Mouse (Mus musculus): ENCODE measurements around the gene Fanca.
A peak's percentile ranks its signal among the peaks of the same experiment; 100 is the strongest.
"Not testable (repeated sequence)": the region's sequence is repeated elsewhere in the genome, so short reads cannot be mapped to it uniquely, and the experiment has no call there.

Gene Fanca

DNA sequence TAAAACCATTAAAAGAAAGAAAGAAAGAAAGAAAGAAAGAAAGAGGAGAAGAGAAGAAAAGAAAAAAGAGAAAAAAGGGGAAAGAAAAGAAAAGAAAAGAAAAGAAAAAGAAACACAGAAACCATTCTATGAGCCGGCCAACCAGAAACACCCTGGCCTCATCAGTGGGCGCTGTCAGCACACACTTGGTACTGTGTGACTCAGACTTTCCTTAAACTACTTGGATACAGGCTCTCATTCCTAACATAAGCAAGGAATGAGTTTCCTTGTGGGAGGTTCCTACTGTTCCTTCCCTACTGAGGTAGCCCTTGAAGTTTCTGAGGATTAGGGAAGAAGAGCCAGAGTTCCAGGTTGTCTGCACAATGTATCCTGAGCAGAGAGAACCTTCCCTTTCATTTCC is 12.9 kb upstream of the Fanca start:
- DNase-seq (ENCODE audit: low read depth): no peak

DNA sequence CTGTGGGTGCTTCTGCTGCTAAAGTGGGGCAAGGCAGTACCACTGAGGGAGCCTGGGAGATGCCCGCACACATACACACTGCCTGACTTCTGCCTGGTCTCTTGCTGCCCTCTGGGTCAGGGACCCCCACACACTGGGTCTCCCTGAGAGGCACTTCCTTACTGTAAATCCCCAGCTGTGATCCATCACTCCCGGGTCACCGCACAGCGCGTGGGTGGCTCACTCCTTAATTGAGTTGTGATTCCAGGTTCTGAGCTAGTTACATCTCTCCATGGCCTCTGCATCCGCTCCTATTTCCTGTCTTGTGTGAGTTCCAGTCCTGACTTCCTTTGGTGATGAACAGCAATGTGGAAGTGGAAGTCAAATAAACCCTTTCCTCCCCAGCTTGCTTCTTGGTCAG is 12.3 kb upstream of the Fanca start:
- DNase-seq (ENCODE audit: low read depth): no peak

DNA sequence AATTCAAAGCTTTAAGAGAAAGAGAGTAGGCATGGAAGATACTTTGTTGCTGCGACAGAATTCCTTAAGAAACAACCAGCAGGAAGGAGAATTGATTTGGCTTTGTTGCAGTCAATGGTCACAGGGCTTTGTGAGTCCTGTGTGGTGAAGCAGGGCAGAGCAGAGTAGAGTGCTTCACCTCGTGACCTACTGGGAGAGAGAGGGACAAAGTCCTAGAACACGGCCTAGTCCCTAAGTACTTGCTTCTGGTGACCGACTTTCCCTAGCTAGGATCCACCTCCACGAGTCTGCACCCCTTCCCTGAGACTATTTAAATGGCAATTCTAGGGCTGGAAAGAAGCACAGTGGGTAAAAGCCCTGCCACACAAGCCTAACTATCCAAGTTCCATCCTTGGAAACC is 11.6 kb upstream of the Fanca start:
- DNase-seq (ENCODE audit: low read depth): no peak

DNA sequence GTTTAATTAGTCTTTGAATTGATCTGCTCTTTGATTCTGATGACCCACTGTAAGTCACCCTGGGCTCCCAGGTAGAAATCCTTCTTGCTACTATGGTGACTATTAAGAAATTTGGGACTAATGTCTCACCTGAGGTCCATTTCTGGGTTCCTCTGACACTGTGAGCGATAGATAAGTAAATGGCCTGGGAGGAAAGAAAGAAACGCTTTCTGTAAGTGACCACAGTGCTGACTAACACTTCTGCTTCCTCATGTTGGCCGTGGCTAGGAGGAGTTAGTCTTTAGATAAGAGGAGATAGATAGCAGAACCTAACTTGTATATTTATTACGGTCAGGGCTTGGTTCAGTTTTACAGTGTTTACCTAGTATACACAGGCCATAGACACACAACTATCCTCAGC is 11.0 kb upstream of the Fanca start:
- DNase-seq (ENCODE audit: low read depth): no peak

DNA sequence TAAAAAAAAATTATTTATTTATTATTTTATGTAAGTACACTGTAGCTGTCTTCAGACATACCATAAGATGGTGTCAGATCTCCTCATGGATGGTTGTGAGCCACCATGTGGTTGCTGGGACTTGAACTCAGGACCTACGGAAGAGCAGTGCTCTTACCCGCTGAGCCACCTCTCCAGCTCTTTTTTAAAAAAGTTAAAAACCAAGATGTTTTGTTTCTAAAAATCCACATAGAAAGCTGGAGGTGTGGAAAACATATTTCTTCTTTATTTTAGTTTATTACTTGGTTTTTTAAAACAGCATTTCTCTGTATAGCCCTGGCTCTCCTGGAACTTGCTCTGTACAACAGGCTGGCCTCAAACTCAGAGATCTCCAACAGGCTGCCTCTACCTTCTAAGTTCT is 10.2 kb upstream of the Fanca start:
- DNase-seq (ENCODE audit: low read depth): no peak

DNA sequence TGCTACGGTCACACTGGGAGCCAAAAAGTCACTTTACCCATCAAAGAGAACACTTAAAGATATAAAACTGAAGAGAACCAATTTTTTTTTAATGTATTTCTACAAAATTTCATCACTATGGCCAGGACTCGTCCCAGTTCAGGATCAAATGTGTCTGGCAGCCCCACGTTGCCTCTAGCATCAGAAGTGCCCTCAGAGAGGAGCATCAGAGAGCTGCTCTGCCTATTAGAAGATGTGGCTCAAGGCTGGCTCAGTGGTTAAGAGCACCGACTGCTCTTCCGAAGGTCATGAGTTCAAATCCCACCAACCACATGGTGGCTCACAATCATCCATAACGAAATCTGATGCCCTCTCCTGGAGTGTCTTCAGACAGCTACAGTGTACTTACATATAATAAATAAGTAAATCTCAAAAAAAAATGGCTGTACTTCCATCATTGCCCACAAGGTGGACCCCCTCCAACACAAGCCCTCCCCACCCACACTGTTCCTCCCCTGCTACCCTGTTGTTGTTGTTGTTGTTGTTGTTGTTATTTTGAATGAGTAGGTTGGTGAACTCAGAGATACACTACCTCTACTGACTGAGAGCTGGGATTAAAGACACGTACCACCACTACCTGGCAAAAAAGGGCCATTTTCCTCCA is 1.3 kb upstream of the Fanca start:
- no peak for DNase-seq (ENCODE audit: low read depth)

DNA sequence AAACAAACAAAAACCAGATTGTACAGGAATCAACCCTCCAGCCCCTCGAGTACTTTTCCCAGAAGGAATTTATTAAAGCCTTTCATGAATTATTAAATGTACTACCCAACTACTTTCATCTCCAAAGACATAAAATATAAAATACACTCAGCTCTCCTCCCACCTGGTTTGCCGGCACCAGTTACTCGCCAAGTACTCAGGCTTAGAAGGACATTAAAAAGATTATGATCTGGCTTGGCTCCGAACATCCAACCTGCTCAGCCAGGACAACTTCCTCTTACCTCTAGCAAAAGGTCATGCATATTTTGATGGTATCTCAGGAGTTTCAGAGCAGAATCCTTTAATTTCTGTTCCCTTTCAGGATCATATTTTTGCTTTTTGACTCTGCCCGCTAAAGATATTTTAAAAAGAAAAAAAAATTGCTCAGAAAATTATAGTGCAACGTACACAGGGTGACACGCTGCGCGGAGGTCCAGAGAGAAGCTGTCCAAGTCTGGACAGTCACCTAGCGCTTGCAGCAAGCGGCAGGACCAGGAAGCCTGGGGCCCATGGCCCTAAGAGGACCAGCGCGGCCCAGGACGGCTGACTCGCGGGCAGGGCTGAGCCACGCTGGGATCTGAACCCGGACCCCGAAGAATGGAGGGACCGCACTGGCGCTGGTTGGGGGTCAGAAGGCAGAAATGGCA is 452 bp downstream of the Fanca start:
- no peak for DNase-seq (ENCODE audit: low read depth)

DNA sequence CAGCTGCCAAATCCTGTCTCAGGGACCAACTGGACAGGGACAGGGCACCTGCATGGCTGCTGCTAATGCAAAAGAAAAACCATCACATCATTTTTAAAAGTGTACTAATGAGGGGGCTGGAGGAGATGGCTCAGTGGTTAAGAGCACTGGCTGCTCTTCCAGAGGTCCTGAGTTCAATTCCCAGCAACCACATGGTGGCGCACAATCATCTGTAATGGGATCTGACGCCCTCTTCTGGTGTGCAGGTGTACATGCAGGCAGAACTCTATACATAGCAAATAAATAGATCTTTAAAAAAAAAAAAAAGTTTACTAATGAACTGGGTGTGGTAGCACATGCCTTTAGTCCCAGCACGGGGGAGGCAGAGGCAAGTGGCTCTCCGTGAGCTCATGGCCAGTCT is 9.6 kb downstream of the Fanca start:
- DNase-seq (ENCODE audit: low read depth): no peak

DNA sequence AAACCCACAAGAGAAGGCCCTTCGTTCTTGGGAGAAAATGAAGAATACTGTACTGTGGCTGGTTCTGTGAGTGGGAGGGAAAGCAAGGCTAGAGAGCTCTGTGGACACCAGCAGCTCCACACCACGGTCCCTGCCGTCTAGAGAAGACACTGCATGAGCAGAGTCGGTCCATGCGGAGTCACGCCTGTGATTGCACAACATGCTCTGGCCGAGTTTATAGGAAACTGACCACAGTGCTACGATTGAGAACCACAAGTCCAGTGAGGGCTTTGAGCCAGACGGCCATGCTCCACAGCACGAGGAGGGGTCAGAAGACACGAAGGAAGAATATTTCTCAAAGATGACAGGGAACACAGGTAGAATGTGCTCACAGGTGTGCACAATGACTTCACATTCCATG is 20.1 kb downstream of the Fanca start:
- no peak for DNase-seq (ENCODE audit: low read depth)

DNA sequence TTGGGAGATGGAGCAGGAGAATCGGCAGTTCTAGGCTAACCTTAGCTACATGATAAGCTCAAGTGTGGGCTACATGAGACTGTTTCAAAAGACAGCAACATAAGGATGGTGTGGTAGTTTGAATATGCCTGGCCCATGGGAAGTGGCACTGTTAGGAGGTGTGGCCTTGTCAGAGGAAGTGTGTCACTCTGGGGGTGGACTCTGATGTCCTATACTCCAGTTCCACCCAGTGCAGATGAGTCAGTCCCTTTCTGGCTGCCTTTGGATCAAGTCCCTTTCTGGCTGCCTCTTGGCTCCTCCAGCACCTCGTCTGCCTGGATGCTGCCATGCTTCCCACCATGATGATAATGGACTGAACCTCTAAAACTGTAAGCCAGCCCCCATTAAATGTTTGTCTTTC is 25.6 kb downstream of the Fanca start:
- peak; percentile 11 for DNase-seq (ENCODE audit: low read depth)

DNA sequence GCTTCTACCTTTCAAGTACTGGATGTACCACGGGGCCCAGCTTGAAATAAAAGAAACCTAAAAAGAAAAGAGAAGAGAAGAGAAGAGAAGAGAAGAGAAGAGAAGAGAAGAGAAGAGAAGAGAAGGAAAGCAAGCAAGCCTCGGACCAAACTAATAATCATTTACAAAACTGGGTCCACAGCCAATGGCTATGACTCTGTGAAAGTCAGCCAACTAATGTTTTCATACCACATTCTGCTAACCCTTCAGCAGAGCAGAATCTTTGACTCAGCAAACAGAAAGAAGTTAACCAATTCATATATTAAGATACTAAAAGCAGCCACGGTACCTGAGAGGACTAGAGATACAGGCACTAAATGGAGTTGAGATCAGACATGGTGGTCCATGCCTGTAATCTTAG is 26.1 kb downstream of the Fanca start:
- peak; percentile 6 for DNase-seq (ENCODE audit: low read depth)

DNA sequence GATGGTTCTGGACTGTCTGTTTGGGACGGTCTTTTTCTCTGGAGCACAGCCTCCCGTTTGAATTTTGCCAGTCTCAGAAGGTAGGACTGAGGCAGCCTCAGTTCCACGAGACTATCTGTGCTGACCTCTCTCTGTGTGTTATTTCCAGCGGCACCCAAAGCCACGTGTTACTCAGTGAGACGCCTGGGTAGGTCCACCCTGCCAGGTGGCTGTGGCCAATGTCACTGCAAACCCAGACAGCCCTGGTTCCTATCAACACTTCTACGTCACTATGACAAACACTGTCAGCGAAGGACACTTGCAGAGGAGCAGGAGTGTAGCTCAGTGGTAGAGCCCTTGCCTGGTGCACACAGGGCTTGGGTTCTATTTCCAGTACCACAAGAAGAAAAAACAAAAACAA is 26.7 kb downstream of the Fanca start:
- no peak for DNase-seq (ENCODE audit: low read depth)

DNA sequence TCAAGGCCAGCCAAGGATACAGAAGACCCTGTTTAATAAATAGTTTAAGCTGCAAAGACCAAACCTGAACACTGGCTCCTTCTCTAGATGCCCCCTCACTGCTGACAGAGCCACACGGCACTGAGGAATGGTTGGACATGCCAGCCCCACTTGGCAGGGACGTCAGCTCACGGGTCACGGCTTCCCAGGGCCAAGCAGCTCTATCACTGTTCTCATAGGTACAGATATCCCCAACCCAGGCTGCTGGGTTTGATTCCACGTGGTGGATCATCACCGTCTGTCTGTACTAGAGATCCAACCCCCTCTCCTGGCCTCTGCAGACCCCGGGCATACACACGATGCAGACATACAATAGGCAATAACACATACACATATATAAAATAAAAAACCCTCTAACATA is 27.7 kb downstream of the Fanca start:
- DNase-seq (ENCODE audit: low read depth): no peak

DNA sequence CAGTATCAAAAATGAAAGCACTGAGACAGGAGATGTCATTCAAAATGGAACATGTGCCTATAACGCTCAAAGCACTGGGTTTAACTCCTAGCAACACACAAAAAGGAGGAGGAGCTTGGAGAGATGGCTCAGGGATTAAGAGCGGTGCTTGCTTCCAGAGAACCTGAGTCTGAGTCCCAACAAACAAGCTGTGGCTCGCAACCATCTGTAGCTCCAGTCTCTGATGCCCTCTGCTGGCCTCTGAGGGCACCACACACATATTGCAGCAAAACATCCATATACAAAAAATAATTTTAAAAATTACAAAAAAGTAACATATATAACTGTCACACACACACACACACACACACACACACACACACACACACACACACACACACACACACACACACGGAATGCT is 28.2 kb downstream of the Fanca start:
- peak; percentile 6 for DNase-seq (ENCODE audit: low read depth)

DNA sequence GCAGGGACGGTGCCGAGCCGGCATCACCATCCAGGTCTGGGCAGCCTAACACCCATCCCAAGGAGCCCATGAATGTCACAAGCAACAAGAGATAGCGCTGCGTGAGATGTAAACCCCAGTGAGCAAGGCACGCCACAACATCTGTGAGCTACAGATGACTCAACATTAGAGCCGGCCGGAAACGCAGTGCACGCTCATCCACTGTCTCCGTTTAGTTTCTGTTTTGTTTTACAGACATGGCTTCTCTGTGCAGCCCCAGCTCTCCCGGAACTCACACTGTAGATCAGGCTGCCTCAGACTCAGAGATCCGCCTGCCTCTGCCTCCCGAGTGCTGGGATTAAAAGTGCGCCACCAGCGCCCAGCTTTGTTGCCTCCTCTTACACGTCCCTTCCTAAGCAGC is 31.0 kb downstream of the Fanca start:
- no peak for DNase-seq (ENCODE audit: low read depth)

DNA sequence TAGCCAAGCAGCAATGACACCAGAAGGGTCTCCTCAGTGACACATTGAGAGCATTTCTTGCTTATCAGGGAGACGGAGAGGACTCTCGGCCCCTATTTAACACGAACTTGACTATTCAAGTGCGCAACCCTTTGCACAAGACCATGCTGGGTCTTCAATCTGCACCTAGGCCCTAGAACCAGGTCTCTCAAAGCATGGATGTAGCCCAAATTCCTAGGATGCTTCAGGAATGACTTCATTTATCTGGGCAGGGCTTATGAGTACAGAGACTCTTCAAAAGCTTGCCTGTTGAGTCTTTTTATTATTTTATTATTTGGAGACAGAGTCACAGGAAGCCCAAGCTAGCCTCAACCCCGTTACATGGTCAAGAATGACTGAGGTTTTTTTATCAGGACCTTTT is 33.9 kb downstream of the Fanca start:
- DNase-seq (ENCODE audit: low read depth): no peak

DNA sequence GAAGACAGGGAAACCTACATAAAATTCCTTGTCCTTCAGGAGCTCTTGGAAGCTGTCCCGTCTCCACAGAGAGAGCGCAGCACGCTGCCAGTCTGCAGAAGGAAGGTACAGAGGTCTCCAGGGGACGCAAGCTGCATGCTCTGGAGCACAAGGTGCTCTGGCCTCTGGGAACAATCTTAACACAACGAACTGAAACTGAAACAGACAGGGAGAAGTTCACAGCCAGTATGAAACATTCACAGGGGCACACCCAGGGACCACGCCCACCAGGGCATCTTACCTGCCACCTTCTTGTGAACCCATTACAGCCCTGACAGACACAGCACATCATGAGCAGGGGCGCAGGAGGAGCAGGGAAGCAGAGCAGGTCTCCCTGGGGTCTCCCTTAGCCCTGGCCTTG is 34.4 kb downstream of the Fanca start:
- no peak for DNase-seq (ENCODE audit: low read depth)

DNA sequence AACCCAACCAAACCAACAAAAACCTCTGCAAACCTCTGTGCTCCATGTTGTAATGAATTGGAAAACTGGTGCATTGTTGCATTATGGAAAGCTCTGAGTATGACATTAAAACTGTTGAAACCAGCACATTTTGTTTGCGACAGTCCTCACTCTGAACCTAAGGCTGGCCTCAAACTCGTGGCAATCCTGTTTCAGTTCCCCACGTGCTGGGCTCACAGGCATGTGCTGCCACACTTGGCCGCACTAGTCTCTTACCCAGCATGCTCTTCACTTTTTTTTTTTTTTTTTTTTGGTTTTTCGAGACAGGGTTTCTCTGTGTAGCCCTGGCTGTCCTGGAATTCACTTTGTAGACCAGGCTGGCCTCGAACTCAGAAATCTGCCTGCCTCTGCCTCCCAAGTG is 35.4 kb downstream of the Fanca start:
- not testable (repeated sequence) for DNase-seq (ENCODE audit: low read depth)

DNA sequence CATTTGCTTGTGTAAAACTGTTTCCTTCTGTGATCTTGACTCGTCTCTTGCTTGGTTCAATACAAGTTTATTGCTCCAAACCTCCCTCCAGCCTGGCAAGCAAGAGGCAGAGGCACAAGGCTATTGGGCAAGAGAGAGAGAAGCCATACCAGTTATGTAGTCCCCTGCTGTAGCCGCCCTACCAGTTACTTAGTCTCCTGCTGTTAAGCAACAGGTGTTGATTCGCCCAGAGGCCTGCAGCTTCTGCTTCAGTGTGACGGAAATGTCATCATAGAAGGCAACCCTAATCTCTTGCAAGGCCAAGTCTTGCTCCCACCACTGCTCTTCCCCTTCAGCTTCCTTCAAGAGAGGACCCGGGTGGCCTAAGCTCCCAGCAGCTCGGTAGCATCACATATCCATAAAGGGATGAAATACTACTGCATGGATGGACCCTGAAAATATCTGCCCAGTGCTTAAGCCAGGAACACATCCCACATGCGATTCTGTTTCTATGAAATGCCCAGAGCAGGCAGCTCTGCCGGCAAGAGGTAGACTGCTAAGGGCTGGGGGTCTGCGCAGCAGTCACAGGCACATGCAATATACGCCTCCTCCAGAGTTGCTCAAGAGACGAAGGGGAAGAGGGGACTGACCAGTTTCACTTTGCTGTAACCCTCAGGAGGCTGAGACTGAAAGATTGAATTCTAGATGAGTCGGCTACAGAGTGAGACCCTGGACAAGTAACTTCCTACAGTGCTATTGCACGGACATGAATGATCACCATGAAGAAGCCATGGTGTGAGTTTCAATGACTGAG is 37.9 kb downstream of the Fanca start:
- no peak for DNase-seq (ENCODE audit: low read depth)

DNA sequence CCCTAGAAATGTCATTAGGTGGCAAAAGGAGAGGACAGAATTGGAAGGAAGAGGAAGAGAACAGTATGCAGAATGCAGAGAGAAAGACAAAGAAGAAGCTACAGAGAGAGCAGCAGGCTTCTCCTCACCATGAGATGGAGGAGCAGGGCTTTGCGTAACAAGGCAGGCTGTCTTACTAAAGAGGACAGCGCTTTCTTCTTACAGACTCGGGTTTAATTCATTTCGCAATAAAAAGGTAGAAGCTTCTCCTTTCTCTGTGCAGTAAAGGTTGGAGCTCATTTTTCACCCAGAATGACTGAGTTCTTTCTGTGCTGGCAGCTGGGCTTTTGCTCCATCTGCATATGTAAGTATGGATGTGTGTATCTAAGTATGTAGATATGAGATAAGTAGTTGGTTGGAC is 38.5 kb downstream of the Fanca start:
- DNase-seq (ENCODE audit: low read depth): no peak

DNA sequence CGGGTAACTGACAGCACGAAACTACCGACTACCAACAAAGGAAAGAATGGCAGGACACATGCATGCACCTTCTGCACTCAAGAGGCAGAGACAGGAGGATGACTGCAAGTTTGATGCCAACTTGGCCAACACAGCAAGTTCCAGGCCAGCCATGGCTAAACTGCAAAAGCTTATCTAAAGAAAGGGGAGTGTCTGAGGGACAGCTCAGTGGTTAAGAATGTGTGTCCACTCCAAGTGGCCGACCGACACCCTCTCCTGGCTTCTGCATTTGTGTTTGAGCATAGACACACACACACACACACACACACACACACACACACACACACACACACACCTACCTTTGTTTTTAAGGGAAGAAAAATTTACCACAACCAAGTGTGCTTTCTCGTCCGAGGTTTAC is 39.9 kb downstream of the Fanca start:
- no peak for DNase-seq (ENCODE audit: low read depth)

DNA sequence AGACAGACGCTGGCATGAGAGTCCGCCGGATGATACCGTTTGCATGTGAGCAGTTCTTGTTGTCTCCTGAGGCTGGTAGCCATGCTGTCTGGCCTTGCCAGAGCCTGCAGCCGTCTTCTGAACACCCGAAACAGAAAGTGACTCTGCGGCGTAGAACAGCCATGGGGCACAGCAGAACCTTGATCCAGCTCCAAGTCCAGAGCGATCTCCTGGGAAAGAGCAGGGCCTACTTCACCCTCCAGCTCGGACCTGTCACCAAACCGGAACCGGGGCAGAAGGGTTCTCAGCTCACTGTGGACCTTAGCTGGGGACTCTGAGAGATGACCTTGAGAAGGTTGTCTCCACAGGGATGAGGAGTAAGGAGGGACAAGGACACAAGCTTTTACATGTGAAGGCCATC is 43.3 kb downstream of the Fanca start:
- DNase-seq (ENCODE audit: low read depth): no peak

DNA sequence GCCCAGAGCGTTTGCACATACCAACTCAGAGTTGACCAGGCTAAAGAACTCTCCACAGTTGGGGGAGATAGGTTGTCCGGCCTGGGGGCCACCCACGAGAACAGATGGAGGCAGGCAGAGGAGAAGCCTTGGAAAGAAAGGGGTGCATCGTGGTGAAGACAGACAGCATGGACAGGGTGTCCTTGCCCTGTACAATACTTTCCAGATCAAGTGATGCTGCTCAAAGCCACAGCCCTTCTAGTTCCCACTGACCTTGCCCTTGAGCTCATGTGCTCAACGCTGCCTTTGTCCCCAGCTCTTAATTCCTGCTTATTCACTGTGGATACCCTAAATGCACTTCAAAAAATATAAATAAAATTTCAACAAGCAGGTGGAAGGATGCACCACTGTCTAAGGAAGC is 43.9 kb downstream of the Fanca start:
- DNase-seq (ENCODE audit: low read depth): no peak

DNA sequence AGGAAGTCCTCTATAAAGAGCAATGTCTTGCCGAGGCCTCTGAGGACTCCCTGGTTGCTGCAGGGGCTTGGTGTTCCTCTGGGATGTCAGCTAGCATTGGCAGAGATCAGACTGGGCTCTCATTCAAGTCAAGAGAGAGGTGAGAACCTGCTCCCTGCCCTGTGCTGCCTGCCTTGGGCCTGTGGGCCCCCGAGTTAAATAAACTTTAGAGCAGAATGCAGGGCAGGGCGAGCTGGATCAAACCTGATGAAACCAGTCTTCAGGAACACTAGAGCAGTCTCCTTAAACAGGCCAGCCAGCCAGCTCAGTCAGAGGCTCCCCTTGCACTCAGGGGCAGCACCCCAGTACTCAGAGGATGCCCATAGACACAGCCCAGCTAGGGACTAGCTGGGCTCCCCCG is 46.5 kb downstream of the Fanca start:
- no peak for DNase-seq (ENCODE audit: low read depth)

All from fibroblast of lung, adult 2 months (primary cell).